Mouse (Mus musculus) kidney, postnatal 36 days (tissue): ENCODE results near the gene Tmtc2.

Source experiments
- DNase-seq, 2 experiments: peaks; one replicate each; pipeline ENCODE4 v3.0.0; 2021 to 2022; ENCODE audit warnings: mixed read lengths in 2 of 2

The Tmtc2 gene

DNA sequence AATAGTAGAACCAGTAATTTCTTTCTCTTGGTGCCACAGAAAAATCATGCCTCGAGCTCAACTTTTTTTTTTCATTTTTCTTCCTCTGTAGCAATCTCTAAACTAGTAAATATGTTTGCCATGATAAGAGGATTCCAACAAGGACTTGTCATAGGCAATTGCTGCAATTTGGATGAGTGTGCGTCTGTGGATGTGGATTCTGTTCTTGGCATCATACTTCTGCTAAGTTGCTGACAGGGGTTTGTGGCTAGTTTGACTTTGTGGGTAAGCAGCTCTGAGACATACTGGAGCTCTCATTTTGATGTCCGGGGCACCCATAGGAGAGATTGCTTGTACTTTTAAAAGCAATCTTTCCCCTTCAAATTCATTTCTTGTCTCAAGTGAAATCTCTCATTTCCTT, 432.1 kb downstream of the Tmtc2 start:
- no peak for DNase-seq
